Mouse (Mus musculus) small intestine, adult 2 months (tissue): ENCODE measurements at regions not wholly inside any gene's neighbourhood (a gene's known extent, or its start where the extent isn't known, plus 50 kb on each side); places are given as distances from the start of the nearest gene placed in this dataset.

Experiments
- CTCF ChIP-seq: fragments of 200-500 bp; IDR thresholded peaks from 2 replicates; pipeline ENCODE4 v1.5.1; 2012; ENCODE audit warnings: low read depth, mild to moderate bottlenecking, control low read depth, inconsistent platforms, low read length, moderate library complexity, mixed read lengths; ENCODE audit not compliant: insufficient replicate concordance, insufficient read length; ENCODE audit errors: extremely low read depth
- POLR2A ChIP-seq: fragments of 200-500 bp; IDR thresholded peaks from 2 replicates; pipeline ENCODE4 v1.6.1; 2012; ENCODE audit warnings: low read depth, mild to moderate bottlenecking, control low read depth, inconsistent platforms, low read length, moderate library complexity

- TF ChIP-seq POLR2A, result no peak
- TF ChIP-seq CTCF, result no peak
Measured at GRCm38 (mm10) chr1:136685191-136686060, 60.7 kb downstream of the Zfp281 start.
